Mouse (Mus musculus): ENCODE measurements at regions not wholly inside any gene's neighbourhood (a gene's known extent, or its start where the extent isn't known, plus 50 kb on each side); places are given as distances from the start of the nearest gene placed in this dataset.

GRCm38 (mm10) chr1:165042105-165042504 is 106.8 kb upstream of the Xcl1 start:
- no peak for TF ChIP-seq CTCF (conservative IDR thresholded peaks at IDR 0.05; ENCODE audit: low read length)
- no peak for TF ChIP-seq POU5F1 (IDR thresholded peaks at IDR 0.05; ENCODE audit: borderline replicate concordance, low read length)
- TF ChIP-seq NANOG (IDR thresholded peaks at IDR 0.05; ENCODE audit: borderline replicate concordance, low read length): no peak
